Mouse (Mus musculus) hindbrain, embryonic 10.5 days (tissue): ENCODE measurements at regions not wholly inside any gene's neighbourhood (a gene's known extent, or its start where the extent isn't known, plus 50 kb on each side); places are given as distances from the start of the nearest gene placed in this dataset.

Experiments
- DNase-seq: peaks from one replicate; pipeline ENCODE4 v3.0.0-alpha.2; 2017; ENCODE audit warnings: low spot score
- H3K27ac ChIP-seq: fragments of 300-500 bp; sonication (generic); 2 replicates; pipeline ENCODE4 v1.5.1; 2016; ENCODE audit warnings: mild to moderate bottlenecking, moderate library complexity
- H3K27me3 ChIP-seq: fragments of 300-500 bp; sonication (generic); 2 replicates; pipeline ENCODE4 v1.6.1; 2016; ENCODE audit warnings: mild to moderate bottlenecking; ENCODE audit not compliant: poor library complexity, insufficient read depth, severe bottlenecking
- H3K36me3 ChIP-seq: fragments of 300-500 bp; sonication (generic); 2 replicates; pipeline ENCODE4 v1.6.1; 2016; ENCODE audit warnings: mild to moderate bottlenecking, moderate library complexity
- H3K4me1 ChIP-seq: fragments of 300-500 bp; sonication (generic); replicated peaks from 2 replicates; pipeline ENCODE4 v1.6.1; 2016; ENCODE audit warnings: mild to moderate bottlenecking
- H3K4me3 ChIP-seq: fragments of 300-500 bp; sonication (generic); 2 replicates; pipeline ENCODE4 v1.5.1; 2016; ENCODE audit warnings: mild to moderate bottlenecking, moderate library complexity
- H3K9me3 ChIP-seq: fragments of 300-500 bp; sonication (generic); 2 replicates; pipeline ENCODE4 v1.6.1; 2016; ENCODE audit warnings: mild to moderate bottlenecking, moderate library complexity
- WGBS: fragments of 180-500 bp; shearing (Covaris S2); methylation state at CpG from one replicate; pipeline ENCODE4 v1.1.7; 2016; 5-methylcytosine and 5-hydroxymethylcytosine counted together

DNA sequence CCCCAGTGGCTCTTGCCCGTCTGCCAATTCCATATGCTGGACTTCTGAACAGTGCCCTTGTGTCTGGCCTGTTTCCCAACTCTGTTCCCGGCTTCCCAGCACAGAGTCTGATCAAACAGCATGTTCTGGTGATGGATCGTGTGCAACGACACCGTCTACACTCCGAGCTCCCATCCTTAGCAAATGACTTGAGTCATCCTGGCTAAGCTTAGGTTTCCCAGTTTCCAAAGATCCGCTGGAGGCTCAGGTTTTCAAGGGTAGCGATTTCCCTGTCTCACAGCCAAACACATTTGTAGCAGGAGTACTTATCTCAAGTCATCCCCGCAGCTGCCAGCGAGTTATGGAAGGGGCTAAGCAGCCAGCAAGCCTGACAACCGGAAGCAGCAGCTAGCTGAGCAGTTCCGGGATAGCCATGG, 418.6 kb downstream of the Btg1 start:
- Histone ChIP-seq H3K27me3 (no peaks in the 10 kb centered on the region), H3K9me3 (no peaks in the 10 kb centered on the region), H3K4me3 (no peak overlapping the region), H3K36me3 (no peaks in the 10 kb centered on the region), H3K27ac (no peak overlapping the region), H3K4me1 (no peaks in the 10 kb centered on the region)
- WGBS: 84% methylated on average over 12 of the region's 12 CpGs
- DNase-seq: no peak

DNA sequence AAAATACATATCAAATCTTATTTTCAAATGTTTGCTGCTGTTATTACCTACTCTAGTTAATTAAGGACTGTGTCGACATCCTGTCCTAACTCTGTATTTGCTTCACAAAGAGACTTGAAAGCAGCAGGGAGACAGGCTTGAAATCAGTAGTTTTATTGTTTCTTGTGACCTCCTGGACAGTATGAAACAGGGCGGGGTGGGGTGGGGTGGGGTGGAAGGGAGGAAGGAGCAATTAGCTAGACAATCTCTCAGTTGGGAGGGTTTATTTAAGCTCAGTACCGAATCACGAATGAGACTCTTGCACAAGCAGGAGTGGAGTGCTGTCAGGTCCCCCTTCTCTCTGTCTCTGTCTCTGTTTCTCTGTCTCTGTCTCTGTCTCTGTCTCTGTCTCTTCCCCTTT, 421.2 kb downstream of the Btg1 start:
- 58% methylated on average over 4 of the region's 4 CpGs for WGBS
- Histone ChIP-seq H3K36me3 (no peaks in the 10 kb centered on the region), H3K9me3 (no peaks in the 10 kb centered on the region), H3K4me1 (no peaks in the 10 kb centered on the region), H3K27ac (no peak overlapping the region), H3K4me3 (no peak overlapping the region), H3K27me3 (no peaks in the 10 kb centered on the region)
- DNase-seq: no peak

DNA sequence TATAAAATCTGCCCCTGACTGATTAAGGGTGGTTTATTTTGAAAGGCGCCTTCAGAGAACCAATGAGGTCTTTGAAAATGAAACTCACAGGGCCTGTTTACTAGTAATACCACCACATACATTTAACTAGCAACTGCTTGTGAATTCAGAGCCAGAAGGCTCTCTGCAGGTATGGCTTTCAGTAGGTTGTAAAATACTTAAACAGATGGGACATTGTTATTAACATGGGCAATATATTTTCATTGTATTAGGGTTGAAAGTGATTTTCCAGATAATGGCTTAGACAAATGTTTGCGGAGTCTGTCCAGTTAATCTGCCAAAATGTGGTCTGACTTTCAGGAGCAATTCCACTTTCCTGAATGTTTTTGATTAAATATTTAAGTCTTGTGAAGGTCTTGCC, 430.8 kb downstream of the Btg1 start:
- no peak for DNase-seq
- H3K4me1 ChIP-seq: no peaks in the 10 kb centered on the region
- H3K27ac ChIP-seq: no peak overlapping the region
- WGBS: 95% methylated on average over 2 of the region's 2 CpGs
- no peaks in the 10 kb centered on the region for H3K9me3 ChIP-seq
- no peaks in the 10 kb centered on the region for H3K27me3 ChIP-seq
- H3K36me3 ChIP-seq: no peaks in the 10 kb centered on the region
- no peak overlapping the region for H3K4me3 ChIP-seq

DNA sequence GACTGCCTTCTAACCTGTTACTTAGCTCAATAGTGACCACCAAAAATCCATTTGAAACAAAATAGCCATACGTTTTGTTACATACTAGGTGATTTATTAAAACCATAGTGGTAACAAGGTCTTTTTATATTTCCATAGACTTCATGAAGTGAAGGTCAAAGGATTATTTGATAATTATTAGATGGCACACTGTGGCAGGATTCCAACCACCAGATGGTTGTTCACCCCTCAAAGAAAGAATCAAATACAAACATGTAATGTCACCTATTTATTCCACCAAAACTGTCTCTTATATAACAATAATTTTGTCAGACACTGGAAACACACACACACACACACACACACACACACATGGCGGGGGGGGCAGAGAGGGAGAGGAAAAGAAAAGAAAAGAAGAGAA, 431.2 kb downstream of the Btg1 start:
- no peak for DNase-seq
- no peaks in the 10 kb centered on the region for H3K27me3 ChIP-seq
- no peak overlapping the region for H3K27ac ChIP-seq
- 77% methylated on average over 2 of the region's 2 CpGs for WGBS
- no peak overlapping the region for H3K4me3 ChIP-seq
- H3K4me1 ChIP-seq: no peaks in the 10 kb centered on the region
- H3K36me3 ChIP-seq: no peaks in the 10 kb centered on the region
- no peaks in the 10 kb centered on the region for H3K9me3 ChIP-seq

DNA sequence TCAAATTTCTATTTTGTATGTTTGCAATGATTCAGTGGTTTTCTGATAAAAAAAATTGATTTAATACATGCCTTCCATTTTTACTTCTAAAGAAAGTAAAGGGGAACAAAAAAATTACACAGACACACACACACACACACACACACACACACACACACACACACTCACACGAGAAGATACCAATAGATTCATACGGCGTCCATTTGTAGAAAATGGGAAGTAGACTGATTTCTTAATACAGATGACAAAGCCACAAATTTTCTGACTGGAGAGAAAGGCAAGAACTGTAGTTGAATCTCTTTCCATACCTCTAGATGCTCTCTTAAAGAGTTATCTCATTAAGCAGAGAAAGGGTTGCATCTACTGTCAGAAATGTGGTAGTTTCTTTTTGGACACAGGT, 424.9 kb upstream of the Dcn start:
- no peak for DNase-seq
- no peaks in the 10 kb centered on the region for H3K4me1 ChIP-seq
- H3K4me3 ChIP-seq: no peak overlapping the region
- H3K27ac ChIP-seq: no peak overlapping the region
- WGBS: 94% methylated on average over 3 of the region's 3 CpGs
- no peaks in the 10 kb centered on the region for H3K36me3 ChIP-seq
- H3K27me3 ChIP-seq: no peaks in the 10 kb centered on the region
- H3K9me3 ChIP-seq: no peaks in the 10 kb centered on the region

DNA sequence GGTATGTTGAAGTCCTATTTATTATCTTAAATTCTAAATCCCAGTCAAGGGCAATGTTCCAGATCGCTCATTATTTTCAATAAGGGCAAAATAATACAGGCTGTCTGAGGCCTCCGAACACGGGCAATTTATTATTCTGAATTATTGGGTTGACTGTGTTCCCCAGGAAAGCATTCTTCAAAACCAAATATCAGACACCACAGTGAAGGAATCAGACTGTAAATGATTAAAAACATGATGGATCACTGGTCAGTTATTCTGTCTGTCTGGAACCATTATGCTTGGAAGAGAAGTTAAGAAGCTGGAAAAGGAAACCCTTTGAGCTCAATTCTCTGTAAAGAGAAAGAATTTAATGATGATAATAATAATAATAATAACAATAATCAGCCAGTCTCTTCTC, 417.4 kb upstream of the Dcn start:
- Histone ChIP-seq H3K27ac (no peak overlapping the region), H3K9me3 (no peaks in the 10 kb centered on the region), H3K27me3 (no peaks in the 10 kb centered on the region), H3K36me3 (no peaks in the 10 kb centered on the region), H3K4me3 (no peak overlapping the region), H3K4me1 (no peaks in the 10 kb centered on the region)
- 79% methylated on average over 3 of the region's 3 CpGs for WGBS
- DNase-seq: no peak

DNA sequence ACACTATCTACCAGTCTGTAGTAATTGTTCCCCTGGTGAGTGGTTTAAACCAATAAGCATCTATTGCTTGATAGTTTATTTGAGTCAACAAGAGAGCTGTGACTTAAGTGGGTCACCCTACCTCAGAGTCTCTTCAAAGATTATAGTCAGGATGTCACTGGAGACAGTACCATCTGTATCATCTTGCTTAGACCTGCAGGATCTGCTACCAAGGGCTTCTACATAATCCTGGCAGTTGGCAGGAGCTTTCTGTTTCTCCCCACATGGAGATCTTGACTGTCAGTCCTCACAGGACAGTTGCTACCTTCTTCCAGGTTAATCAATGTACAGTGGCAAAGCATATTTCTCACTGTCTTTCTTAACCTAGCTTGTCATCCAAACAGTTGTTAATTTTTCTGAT, 414.9 kb upstream of the Dcn start:
- DNase-seq: no peak
- Histone ChIP-seq H3K9me3 (no peaks in the 10 kb centered on the region), H3K4me1 (no peaks in the 10 kb centered on the region), H3K36me3 (no peaks in the 10 kb centered on the region), H3K27me3 (no peaks in the 10 kb centered on the region), H3K4me3 (no peak overlapping the region), H3K27ac (no peak overlapping the region)

DNA sequence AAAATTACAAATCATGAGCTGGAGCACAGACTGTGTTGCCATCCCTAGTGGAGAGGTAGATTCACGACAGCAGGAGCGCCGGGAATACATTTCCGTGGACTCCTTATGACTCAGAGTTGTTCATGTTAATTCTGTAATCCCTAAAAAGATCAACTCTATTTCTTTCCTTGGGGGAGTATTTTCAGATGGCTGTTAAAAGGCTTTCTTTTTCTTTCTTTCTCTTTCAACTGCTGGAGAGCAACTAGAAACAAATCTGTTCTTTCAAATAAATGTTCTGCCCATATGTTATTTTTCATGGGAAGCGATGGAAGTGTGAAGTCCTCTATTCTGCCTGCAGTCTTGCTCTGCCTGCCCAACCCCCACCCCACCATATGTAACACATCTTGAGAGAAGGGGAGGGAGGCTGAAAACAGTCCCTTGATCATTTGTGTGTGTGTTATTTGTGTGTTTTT, 401.4 kb upstream of the Dcn start:
- H3K27me3 ChIP-seq: no peaks in the 10 kb centered on the region

DNA sequence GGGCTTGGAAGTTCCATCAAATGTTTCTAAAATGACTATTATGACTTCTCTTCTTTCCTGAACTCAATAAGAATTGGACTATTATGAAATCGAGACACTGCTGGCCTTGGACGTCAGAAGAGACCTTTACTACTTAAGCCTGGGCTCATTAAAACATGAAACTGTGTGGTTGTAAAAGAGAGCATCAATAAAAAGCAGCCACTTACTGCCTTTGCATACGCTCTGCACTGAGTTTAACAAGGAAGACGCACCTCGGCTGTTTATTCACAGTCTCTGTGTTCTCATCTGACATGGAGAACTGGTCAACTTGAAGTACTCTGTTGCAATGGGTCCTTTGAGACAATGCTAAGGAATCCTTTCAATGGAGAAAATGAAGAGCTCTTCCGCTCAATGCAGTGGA, 399.8 kb upstream of the Dcn start:
- Histone ChIP-seq H3K27me3 (no peaks in the 10 kb centered on the region), H3K9me3 (no peaks in the 10 kb centered on the region), H3K4me1 (no peaks in the 10 kb centered on the region), H3K27ac (no peak overlapping the region), H3K36me3 (no peaks in the 10 kb centered on the region), H3K4me3 (no peak overlapping the region)
- WGBS: 83% methylated on average over 6 of the region's 6 CpGs
- DNase-seq: no peak

More for the DNA sequence above, 401.4 kb upstream of the Dcn start:
- WGBS: 81% methylated on average over 5 of the region's 5 CpGs
- Histone ChIP-seq H3K36me3 (no peaks in the 10 kb centered on the region), H3K9me3 (no peaks in the 10 kb centered on the region), H3K4me3 (no peak overlapping the region), H3K4me1 (no peaks in the 10 kb centered on the region), H3K27ac (no peak overlapping the region)
- no peak for DNase-seq

DNA sequence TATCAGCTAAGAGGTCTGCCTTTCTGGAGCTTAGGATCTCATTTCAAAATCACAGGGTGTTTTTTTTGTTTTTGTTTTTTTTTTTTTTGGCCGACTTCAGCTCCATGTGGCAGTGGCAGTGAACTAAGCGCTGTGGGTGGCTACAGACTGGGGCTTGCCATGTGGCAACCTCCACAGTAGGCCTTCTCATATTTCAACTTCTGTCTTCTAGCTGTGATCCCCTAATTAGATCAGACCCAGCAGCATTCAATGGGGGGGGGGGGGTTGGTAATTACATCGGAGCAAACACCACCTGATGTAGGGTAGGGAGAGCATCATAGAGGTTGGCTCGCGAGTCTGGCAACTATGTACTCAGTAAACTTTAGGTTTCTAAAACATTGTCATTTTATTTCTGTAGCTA, 392.1 kb upstream of the Dcn start:
- DNase-seq: peak; percentile 9
- WGBS: 71% methylated on average over 5 of the region's 5 CpGs
- no peak overlapping the region for H3K27ac ChIP-seq
- H3K9me3 ChIP-seq: no peaks in the 10 kb centered on the region
- no peaks in the 10 kb centered on the region for H3K4me1 ChIP-seq
- H3K4me3 ChIP-seq: no peak overlapping the region
- H3K27me3 ChIP-seq: no peaks in the 10 kb centered on the region
- no peaks in the 10 kb centered on the region for H3K36me3 ChIP-seq

DNA sequence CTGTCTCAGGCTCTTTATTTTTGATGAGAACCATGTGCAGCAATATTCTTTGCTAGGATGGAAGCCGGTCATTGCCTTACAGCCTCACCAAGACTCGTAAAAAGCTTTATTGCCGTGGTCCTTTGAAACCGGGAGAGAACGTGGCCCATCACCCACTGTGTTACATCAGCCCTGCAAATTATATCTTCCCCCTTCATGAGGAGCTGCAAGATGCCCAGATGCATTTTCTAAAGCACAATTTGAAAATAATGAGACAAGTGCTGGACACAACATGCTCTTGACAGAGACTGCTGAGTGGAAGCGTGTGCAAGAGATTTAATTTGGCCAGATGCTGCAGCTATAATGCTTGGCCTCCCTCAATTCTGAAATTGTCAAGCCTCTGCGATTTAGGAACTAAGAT, 389.2 kb upstream of the Dcn start:
- DNase-seq: no peak
- WGBS: 85% methylated on average over 7 of the region's 7 CpGs
- H3K9me3 ChIP-seq: no peaks in the 10 kb centered on the region

DNA sequence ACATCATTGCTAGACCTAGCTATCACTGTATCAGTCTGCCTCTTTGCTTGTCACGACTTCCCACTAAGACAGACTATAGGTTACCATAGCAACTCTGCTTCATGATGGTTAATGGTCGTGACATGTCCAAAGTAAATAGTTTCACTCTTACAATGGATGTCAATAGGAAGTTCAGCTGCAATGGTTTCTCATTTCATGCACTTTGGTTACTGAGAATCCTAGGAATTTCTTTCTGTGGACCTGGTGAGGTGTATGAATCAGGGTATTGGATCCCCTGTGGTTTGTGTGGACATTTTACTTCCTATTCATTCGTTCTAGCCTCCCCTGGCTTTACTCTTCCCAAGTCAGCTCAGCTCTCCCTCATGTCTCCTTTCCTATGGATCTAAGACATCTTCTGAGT, 385.5 kb upstream of the Dcn start:
- H3K4me3 ChIP-seq: no peak overlapping the region
- H3K36me3 ChIP-seq: no peaks in the 10 kb centered on the region
- no peaks in the 10 kb centered on the region for H3K27me3 ChIP-seq
- peaks cover 6% of the 10 kb centered on the region; the same call in 1 of the 2 replicates for H3K4me1 ChIP-seq
- H3K27ac ChIP-seq: no peak overlapping the region
- DNase-seq: no peak
- WGBS: 19% methylated on average over 3 of the region's 3 CpGs
- H3K9me3 ChIP-seq: no peaks in the 10 kb centered on the region

More for the DNA sequence above, 389.2 kb upstream of the Dcn start:
- H3K4me3 ChIP-seq: no peak overlapping the region
- no peaks in the 10 kb centered on the region for H3K27me3 ChIP-seq
- H3K4me1 ChIP-seq: peaks cover 6% of the 10 kb centered on the region; the same call in 1 of the 2 replicates
- H3K36me3 ChIP-seq: no peaks in the 10 kb centered on the region
- no peak overlapping the region for H3K27ac ChIP-seq

DNA sequence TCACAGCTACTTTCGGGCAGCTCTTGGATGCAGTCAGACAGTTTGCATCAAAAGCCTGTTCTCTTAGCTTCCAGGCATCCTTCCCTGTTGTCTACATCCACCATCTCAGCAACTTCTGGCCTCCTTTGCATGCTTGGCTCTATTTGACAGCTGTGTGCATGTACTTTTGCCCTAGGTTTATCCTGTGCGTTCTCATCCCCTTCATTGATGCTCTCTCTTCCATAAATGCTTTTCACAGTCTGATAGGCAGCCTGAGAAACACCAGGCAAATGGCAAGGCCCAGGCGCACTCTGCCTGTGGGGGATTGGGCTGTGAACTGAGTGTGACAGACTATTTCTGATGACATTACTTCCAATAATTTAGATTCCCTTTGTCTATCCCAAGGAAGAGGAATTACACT, 364.9 kb upstream of the Dcn start:
- no peaks in the 10 kb centered on the region for H3K36me3 ChIP-seq

DNA sequence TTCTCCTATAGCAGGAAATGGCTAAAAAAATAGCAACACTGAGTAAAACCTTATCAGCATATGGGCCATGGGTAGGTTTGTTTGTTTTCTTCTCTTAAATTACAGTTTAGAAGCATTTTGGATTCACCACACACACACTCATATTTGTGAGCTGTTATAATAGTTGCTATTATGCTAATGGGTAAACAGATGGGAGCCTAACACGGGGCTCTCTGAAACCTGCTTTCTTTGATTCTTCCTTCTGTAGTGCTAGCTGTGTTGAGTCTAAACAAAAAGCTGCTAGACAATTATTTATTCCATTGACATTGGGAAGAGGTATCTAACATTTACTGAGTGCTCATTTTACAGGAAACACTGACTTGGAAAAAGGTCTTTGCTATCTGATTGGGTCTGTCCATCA, 356.7 kb upstream of the Dcn start:
- Histone ChIP-seq H3K36me3 (no peaks in the 10 kb centered on the region), H3K9me3 (no peaks in the 10 kb centered on the region)
- 68% methylated on average over 1 of the region's 1 CpGs for WGBS

More for the DNA sequence above, 364.9 kb upstream of the Dcn start:
- Histone ChIP-seq H3K4me1 (0 out of 2 replicates have a peak, but pooled peaks cover 5% of the 10 kb centered on the region), H3K27ac (peak overlapping the region; percentile 12; the same call in 1 of the 2 replicates), H3K9me3 (0 out of 2 replicates have a peak, but pooled peaks cover 2% of the 10 kb centered on the region), H3K27me3 (no peaks in the 10 kb centered on the region), H3K4me3 (no peak overlapping the region)
- no peak for DNase-seq
- WGBS: 80% methylated on average over 3 of the region's 3 CpGs

More for the DNA sequence above, 356.7 kb upstream of the Dcn start:
- no peak overlapping the region for H3K4me3 ChIP-seq
- no peaks in the 10 kb centered on the region for H3K27me3 ChIP-seq
- H3K4me1 ChIP-seq: no peaks in the 10 kb centered on the region
- H3K27ac ChIP-seq: no peak overlapping the region
- DNase-seq: no peak
